Mouse (Mus musculus) thymus, adult 2 months (tissue): ENCODE measurements around the gene Ubox5.

ENCODE experiments used
- CTCF ChIP-seq: fragments of 200-500 bp; IDR thresholded peaks from 2 replicates; pipeline ENCODE4 v1.5.1; 2012; ENCODE audit warnings: mild to moderate bottlenecking, control low read depth, low read length, moderate library complexity, borderline replicate concordance; ENCODE audit not compliant: control insufficient read depth, poor library complexity, insufficient read depth; ENCODE audit errors: extremely low read depth
- POLR2A ChIP-seq: fragments of 200-500 bp; IDR thresholded peaks from 2 replicates; pipeline ENCODE4 v1.6.1; 2012; ENCODE audit warnings: mild to moderate bottlenecking, low read length, control low read depth, moderate library complexity; ENCODE audit not compliant: control insufficient read depth, poor library complexity, insufficient read depth; ENCODE audit errors: extremely low read depth

DNA sequence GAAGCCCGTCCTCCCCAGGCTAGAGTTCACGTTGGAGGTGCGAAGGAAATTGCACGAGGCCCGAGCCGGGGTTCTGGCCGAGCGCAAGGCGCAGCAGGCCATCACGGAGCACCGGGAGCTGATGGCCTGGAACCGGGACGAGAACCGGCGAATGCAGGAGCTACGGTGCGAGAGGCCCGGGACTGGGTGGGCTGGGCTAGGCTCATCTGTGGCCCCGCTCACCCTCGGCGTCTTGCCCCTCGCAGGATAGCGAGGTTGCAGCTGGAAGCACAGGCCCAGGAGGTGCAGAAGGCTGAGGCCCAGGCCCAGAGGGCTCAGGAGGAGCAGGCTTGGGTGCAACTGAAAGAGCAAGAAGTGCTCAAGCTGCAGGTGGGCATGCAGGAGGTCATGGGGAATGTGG lies 65.8 kb downstream of the Ubox5 start:
- TF ChIP-seq POLR2A (no peak), CTCF (no peak)
